Mouse (Mus musculus): ENCODE data around the gene Wnt3a. TPM values are rescaled to one million over a fixed set of nuclear protein-coding genes. Genes with fewer than 3 reads are reported as not detected.
A peak's percentile ranks its signal among the peaks of the same experiment; 100 is the strongest.
"Not testable (repeated sequence)": the region's sequence is repeated elsewhere in the genome, so short reads cannot be mapped to it uniquely, and the experiment has no call there.

The Wnt3a gene
- polyA plus RNA-seq, 1 experiment from 2014 or later = not detected

GRCm38 (mm10) chr11:59305008-59305820 lies 14.7 kb upstream of the Wnt3a start:
- Histone ChIP-seq H3K4me1 (ENCODE audit: control insufficient read depth, insufficient read depth, low read length) (peaks cover 28% of the 10 kb centered on the region), H3K27ac (ENCODE audit: low read depth, low read length) (no peak overlapping the region), H3K4me2 (replicated peaks; ENCODE audit: low read depth, low read length) (no peak overlapping the region), H3K27me3 (ENCODE audit: control insufficient read depth, insufficient read depth, low read length) (peaks cover 48% of the 10 kb centered on the region), H3K36me3 (ENCODE audit: control insufficient read depth, insufficient read depth, low read length) (no peaks in the 10 kb centered on the region), H3K4me3 (ENCODE audit: low read length) (no peak overlapping the region; the same call in 1 of the 2 replicates), H3K9me3 (ENCODE audit: control insufficient read depth, low read length) (no peaks in the 10 kb centered on the region), H3K9ac (ENCODE audit: low read depth, low read length) (no peak overlapping the region)
- ATAC-seq (ENCODE audit: low FRiP score, low TSS enrichment) = no peak
- 39% methylated on average over 22 of the region's 22 CpGs for WGBS

GRCm38 (mm10) chr11:59302700-59303569 lies 12.4 kb upstream of the Wnt3a start:
- no peaks in the 10 kb centered on the region for H3K9me3 ChIP-seq (ENCODE audit: control insufficient read depth, low read length)
- H3K4me3 ChIP-seq (ENCODE audit: low read length) = no peak overlapping the region
- no peak overlapping the region for H3K27ac ChIP-seq (ENCODE audit: low read depth, low read length)
- H3K36me3 ChIP-seq (ENCODE audit: control insufficient read depth, insufficient read depth, low read length) = no peaks in the 10 kb centered on the region
- ATAC-seq (ENCODE audit: low FRiP score, low TSS enrichment) = no peak
- H3K4me2 ChIP-seq (replicated peaks; ENCODE audit: low read depth, low read length) = no peak overlapping the region
- no peak overlapping the region for H3K9ac ChIP-seq (ENCODE audit: low read depth, low read length)
- peaks cover 40% of the 10 kb centered on the region for H3K27me3 ChIP-seq (ENCODE audit: control insufficient read depth, insufficient read depth, low read length)
- H3K4me1 ChIP-seq (ENCODE audit: control insufficient read depth, insufficient read depth, low read length) = peaks cover 11% of the 10 kb centered on the region; the same call in 1 of the 2 replicates
- 30% methylated on average over 5 of the region's 10 CpGs for WGBS

- H3K4me1 ChIP-seq (ENCODE audit: control insufficient read depth, insufficient read depth, low read length); H3K9ac ChIP-seq (ENCODE audit: low read depth, low read length); H3K9me3 ChIP-seq (ENCODE audit: control insufficient read depth, low read length); H3K4me3 ChIP-seq (ENCODE audit: low read length); H3K4me2 ChIP-seq (replicated peaks; ENCODE audit: low read depth, low read length); ATAC-seq (ENCODE audit: low FRiP score, low TSS enrichment); H3K27ac ChIP-seq (ENCODE audit: low read depth, low read length); H3K36me3 ChIP-seq (ENCODE audit: control insufficient read depth, insufficient read depth, low read length): not testable (repeated sequence)
- peaks cover 29% of the 10 kb centered on the region for H3K27me3 ChIP-seq (ENCODE audit: control insufficient read depth, insufficient read depth, low read length)
- 50% methylated on average over 2 of the region's 2 CpGs for WGBS
Observed at GRCm38 (mm10) chr11:59301053-59301452, 10.5 kb upstream of the Wnt3a start.

GRCm38 (mm10) chr11:59300185-59300584 lies 9.6 kb upstream of the Wnt3a start:
- no peak overlapping the region for H3K27ac ChIP-seq (ENCODE audit: low read depth, low read length)
- peaks cover 20% of the 10 kb centered on the region for H3K27me3 ChIP-seq (ENCODE audit: control insufficient read depth, insufficient read depth, low read length)
- H3K4me2 ChIP-seq (replicated peaks; ENCODE audit: low read depth, low read length) = no peak overlapping the region
- H3K4me3 ChIP-seq (ENCODE audit: low read length) = no peak overlapping the region
- H3K36me3 ChIP-seq (ENCODE audit: control insufficient read depth, insufficient read depth, low read length) = no peaks in the 10 kb centered on the region
- 23% methylated on average over 3 of the region's 3 CpGs for WGBS
- no peaks in the 10 kb centered on the region for H3K9me3 ChIP-seq (ENCODE audit: control insufficient read depth, low read length)
- ATAC-seq (ENCODE audit: low FRiP score, low TSS enrichment) = no peak
- no peaks in the 10 kb centered on the region for H3K4me1 ChIP-seq (ENCODE audit: control insufficient read depth, insufficient read depth, low read length)
- H3K9ac ChIP-seq (ENCODE audit: low read depth, low read length) = no peak overlapping the region

- Histone ChIP-seq H3K4me2 (replicated peaks; ENCODE audit: low read depth, low read length) (no peak overlapping the region), H3K27me3 (ENCODE audit: control insufficient read depth, insufficient read depth, low read length) (peaks cover 18% of the 10 kb centered on the region), H3K9me3 (ENCODE audit: control insufficient read depth, low read length) (no peaks in the 10 kb centered on the region), H3K36me3 (ENCODE audit: control insufficient read depth, insufficient read depth, low read length) (no peaks in the 10 kb centered on the region), H3K4me1 (ENCODE audit: control insufficient read depth, insufficient read depth, low read length) (no peaks in the 10 kb centered on the region), H3K4me3 (ENCODE audit: low read length) (no peak overlapping the region), H3K27ac (ENCODE audit: low read depth, low read length) (no peak overlapping the region), H3K9ac (ENCODE audit: low read depth, low read length) (no peak overlapping the region)
- ATAC-seq (ENCODE audit: low FRiP score, low TSS enrichment) = no peak
- WGBS = 25% methylated on average over 7 of the region's 7 CpGs
Observed at GRCm38 (mm10) chr11:59297941-59298340, 7.4 kb upstream of the Wnt3a start.

GRCm38 (mm10) chr11:59293616-59294015 lies 3.1 kb upstream of the Wnt3a start:
- no peak overlapping the region for H3K4me2 ChIP-seq (replicated peaks; ENCODE audit: low read depth, low read length)
- no peak for ATAC-seq (ENCODE audit: low FRiP score, low TSS enrichment)
- WGBS = 23% methylated on average over 7 of the region's 7 CpGs

GRCm38 (mm10) chr11:59289706-59290105 lies 846 bp downstream of the Wnt3a start:
- Histone ChIP-seq H3K9ac (ENCODE audit: low read depth, low read length) (no peak overlapping the region), H3K9me3 (ENCODE audit: control insufficient read depth, low read length) (no peaks in the 10 kb centered on the region), H3K4me1 (ENCODE audit: control insufficient read depth, insufficient read depth, low read length) (peaks cover 9% of the 10 kb centered on the region; the same call in 1 of the 2 replicates), H3K27me3 (ENCODE audit: control insufficient read depth, insufficient read depth, low read length) (peaks cover 86% of the 10 kb centered on the region), H3K4me3 (ENCODE audit: low read length) (peak overlapping the region; percentile 13; the same call in 1 of the 2 replicates), H3K27ac (ENCODE audit: low read depth, low read length) (no peak overlapping the region), H3K4me2 (replicated peaks; ENCODE audit: low read depth, low read length) (no peak overlapping the region), H3K36me3 (ENCODE audit: control insufficient read depth, insufficient read depth, low read length) (no peaks in the 10 kb centered on the region)
- WGBS = under 1% methylated on average over 25 of the region's 25 CpGs
- no peak for ATAC-seq (ENCODE audit: low FRiP score, low TSS enrichment)

More at GRCm38 (mm10) chr11:59293616-59294015, 3.1 kb upstream of the Wnt3a start:
- H3K4me3 ChIP-seq (ENCODE audit: low read length) = no peak overlapping the region
- H3K9ac ChIP-seq (ENCODE audit: low read depth, low read length) = no peak overlapping the region
- peaks cover 61% of the 10 kb centered on the region for H3K27me3 ChIP-seq (ENCODE audit: control insufficient read depth, insufficient read depth, low read length)
- no peak overlapping the region for H3K27ac ChIP-seq (ENCODE audit: low read depth, low read length)
- no peaks in the 10 kb centered on the region for H3K9me3 ChIP-seq (ENCODE audit: control insufficient read depth, low read length)
- H3K36me3 ChIP-seq (ENCODE audit: control insufficient read depth, insufficient read depth, low read length) = no peaks in the 10 kb centered on the region
- peaks cover 9% of the 10 kb centered on the region; the same call in 1 of the 2 replicates for H3K4me1 ChIP-seq (ENCODE audit: control insufficient read depth, insufficient read depth, low read length)

GRCm38 (mm10) chr11:59284146-59284545 lies 6.4 kb downstream of the Wnt3a start:
- no peak overlapping the region for H3K27ac ChIP-seq (ENCODE audit: low read depth, low read length)
- H3K9me3 ChIP-seq (ENCODE audit: control insufficient read depth, low read length) = no peaks in the 10 kb centered on the region
- ATAC-seq (ENCODE audit: low FRiP score, low TSS enrichment) = no peak
- H3K4me1 ChIP-seq (ENCODE audit: control insufficient read depth, insufficient read depth, low read length) = 0 out of 2 replicates have a peak, but pooled peaks cover 2% of the 10 kb centered on the region
- H3K36me3 ChIP-seq (ENCODE audit: control insufficient read depth, insufficient read depth, low read length) = no peaks in the 10 kb centered on the region
- H3K27me3 ChIP-seq (ENCODE audit: control insufficient read depth, insufficient read depth, low read length) = peaks cover 53% of the 10 kb centered on the region
- H3K4me2 ChIP-seq (replicated peaks; ENCODE audit: low read depth, low read length) = no peak overlapping the region
- no peak overlapping the region for H3K9ac ChIP-seq (ENCODE audit: low read depth, low read length)
- H3K4me3 ChIP-seq (ENCODE audit: low read length) = no peak overlapping the region
- 44% methylated on average over 14 of the region's 14 CpGs for WGBS
